Mouse (Mus musculus): Measurements from ENCODE around the gene Gnptab.

DNA sequence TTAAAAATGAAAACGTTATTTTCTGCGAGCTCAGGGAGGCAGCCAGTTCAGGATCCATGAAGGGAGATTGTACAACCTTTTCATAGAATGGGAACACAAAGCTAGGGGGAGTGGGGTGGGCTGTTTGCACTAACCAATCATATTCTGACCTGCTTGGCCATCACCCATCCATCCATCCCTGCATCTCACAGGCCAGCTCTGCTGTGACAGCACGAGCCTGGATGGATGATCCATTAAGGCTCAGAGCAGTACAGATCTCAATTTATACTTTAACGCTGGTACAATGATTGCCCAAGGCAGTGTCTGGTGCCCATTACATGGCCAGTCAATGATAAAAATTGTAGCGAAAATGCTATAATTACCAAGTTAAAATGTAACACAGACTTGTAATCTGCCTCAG lies 48.0 kb downstream of the Gnptab start:
- TF ChIP-seq POLR2A (IDR thresholded peaks at IDR 0.05; ENCODE audit: low read depth, low read length), result no peak
- no peak for TF ChIP-seq CTCF (conservative IDR thresholded peaks at IDR 0.05; ENCODE audit: insufficient read depth, insufficient read length, low read depth, low read length)
